ENCODE assay signal across 8 mouse cellular contexts in genomic region chrX:153007021-153007684, GRCm38 (mm10). TPM values are rescaled to one million over a fixed set of nuclear protein-coding genes. Genes with fewer than 3 reads are reported as not detected.
DNase-seq lines count a peak whose midpoint lies in the region; ATAC-seq and TF ChIP-seq lines count a peak whose summit lies in the region.

No protein-coding gene starts in this region.

- ATAC-seq in forebrain, embryonic 14.5 days = peak; percentile 90
- ATAC-seq in liver, postnatal 0 days = peak; percentile 88
- peak; percentile 93 for ATAC-seq in neural tube, embryonic 14.5 days (ENCODE audit: low read depth)

- H3K4me3 ChIP-seq in ES-Bruce4 (ENCODE audit: low read depth, low read length) = peak overlapping the region; percentile 83
- peak overlapping the region; percentile 51 for H3K4me3 ChIP-seq in forebrain, embryonic 14.5 days (ENCODE audit: low read depth, low read length)
- peak overlapping the region; percentile 61 for H3K4me3 ChIP-seq in liver, postnatal 0 days (ENCODE audit: low read depth, low read length)
- H3K4me3 ChIP-seq in neural tube, embryonic 14.5 days (ENCODE audit: low read depth, low read length) = peak overlapping the region; percentile 48

- H3K36me3 ChIP-seq in ES-Bruce4 (ENCODE audit: control insufficient read depth, insufficient read depth, low read length, poor library complexity, severe bottlenecking) = no peaks in the 10 kb centered on the region
- H3K36me3 ChIP-seq in forebrain, embryonic 14.5 days (ENCODE audit: control insufficient read depth, insufficient read depth, low read length) = no peaks in the 10 kb centered on the region
- H3K36me3 ChIP-seq in liver, postnatal 0 days (replicated peaks; ENCODE audit: insufficient read depth, low read length) = no peaks in the 10 kb centered on the region
- H3K36me3 ChIP-seq in neural tube, embryonic 14.5 days (ENCODE audit: control insufficient read depth, insufficient read depth, low read length) = no peaks in the 10 kb centered on the region

- no peaks in the 10 kb centered on the region for H3K9me3 ChIP-seq in ES-Bruce4 (replicated peaks; ENCODE audit: control insufficient read depth, insufficient read depth, low read length, poor library complexity, severe bottlenecking)
- H3K9me3 ChIP-seq in forebrain, embryonic 14.5 days (replicated peaks; ENCODE audit: control insufficient read depth, low read length) = no peaks in the 10 kb centered on the region
- no peaks in the 10 kb centered on the region for H3K9me3 ChIP-seq in liver, postnatal 0 days (ENCODE audit: low read length)
- H3K9me3 ChIP-seq in neural tube, embryonic 14.5 days (ENCODE audit: control insufficient read depth, low read length) = no peaks in the 10 kb centered on the region

- no peak for TF ChIP-seq CTCF in ES-Bruce4 (IDR thresholded peaks at IDR 0.05; ENCODE audit: low read depth, low read length)
- no peak for TF ChIP-seq CTCF in liver, postnatal 0 days (IDR thresholded peaks at IDR 0.05; ENCODE audit: low read depth)

- no peaks in the 10 kb centered on the region for H3K4me1 ChIP-seq in ES-Bruce4 (ENCODE audit: control insufficient read depth, insufficient read depth, low read length)
- H3K4me1 ChIP-seq in forebrain, embryonic 14.5 days (ENCODE audit: control insufficient read depth, insufficient read depth, low read length) = no peaks in the 10 kb centered on the region
- no peaks in the 10 kb centered on the region for H3K4me1 ChIP-seq in liver, postnatal 0 days (ENCODE audit: insufficient read depth)
- no peaks in the 10 kb centered on the region for H3K4me1 ChIP-seq in neural tube, embryonic 14.5 days (ENCODE audit: control insufficient read depth, insufficient read depth, low read length)

- peak; percentile 22 for TF ChIP-seq POLR2A in ES-Bruce4 (IDR thresholded peaks at IDR 0.05; ENCODE audit: insufficient read depth, low read length)

- TF ChIP-seq EP300 in ES-Bruce4 (IDR thresholded peaks at IDR 0.05; ENCODE audit: insufficient read depth, low read depth, low read length) = no peak
- TF ChIP-seq EP300 in liver, postnatal 0 days (IDR thresholded peaks at IDR 0.05; ENCODE audit: low read depth) = no peak

- peak overlapping the region; percentile 75 for H3K9ac ChIP-seq in ES-Bruce4 (ENCODE audit: low read depth, poor library complexity, severe bottlenecking)
- H3K9ac ChIP-seq in forebrain, embryonic 14.5 days (ENCODE audit: low read length) = peak overlapping the region; percentile 52
- H3K9ac ChIP-seq in liver, postnatal 0 days (replicated peaks) = peak overlapping the region; percentile 51
- peak overlapping the region; percentile 60 for H3K9ac ChIP-seq in neural tube, embryonic 14.5 days (replicated peaks; ENCODE audit: low read depth, low read length)

- H3K27ac ChIP-seq in ES-Bruce4 (ENCODE audit: insufficient read depth, low read length) = no peak overlapping the region
- H3K27ac ChIP-seq in forebrain, embryonic 14.5 days (ENCODE audit: low read depth, low read length) = peak overlapping the region; percentile 65
- H3K27ac ChIP-seq in liver, postnatal 0 days (ENCODE audit: low read depth) = no peak overlapping the region
- H3K27ac ChIP-seq in neural tube, embryonic 14.5 days (ENCODE audit: low read depth, low read length) = peak overlapping the region; percentile 84

- WGBS in forebrain, embryonic 14.5 days = 38% methylated on average over 57 of the region's 58 CpGs
- WGBS in liver, postnatal 0 days (ENCODE audit: insufficient replicate concordance) = 22% methylated on average over 54 of the region's 58 CpGs
- WGBS in neural tube, embryonic 14.5 days = 19% methylated on average over 54 of the region's 58 CpGs

- peak; percentile 70 for DNase-seq in cerebellum, adult 11-12 months
- peak; percentile 51 for DNase-seq in forebrain, embryonic 14.5 days (ENCODE audit: low spot score)
- peak; percentile 42 to 55 for DNase-seq in heart, postnatal 14 days
- peak; percentile 69 to 78 for DNase-seq in kidney, postnatal 4 days
- peak; percentile 59 for DNase-seq in liver, postnatal 0 days
- DNase-seq in testis, postnatal 14 days (ENCODE audit: low spot score) = peak; percentile 22

- no peaks in the 10 kb centered on the region for H3K27me3 ChIP-seq in ES-Bruce4 (ENCODE audit: control insufficient read depth, insufficient read depth, low read length, poor library complexity, severe bottlenecking)
- no peaks in the 10 kb centered on the region for H3K27me3 ChIP-seq in forebrain, embryonic 14.5 days (replicated peaks; ENCODE audit: control insufficient read depth, insufficient read depth, low read length)
- H3K27me3 ChIP-seq in liver, postnatal 0 days (ENCODE audit: insufficient read depth, low read length) = peaks cover 3% of the 10 kb centered on the region; the same call in 1 of the 2 replicates
- H3K27me3 ChIP-seq in neural tube, embryonic 14.5 days (ENCODE audit: control insufficient read depth, insufficient read depth, low read length) = no peaks in the 10 kb centered on the region

- intact Hi-C loops in heart, postnatal 14 days (cut with DNase I) = no loop called here

- H3K4me2 ChIP-seq in forebrain, embryonic 14.5 days (ENCODE audit: low read length) = peak overlapping the region; percentile 52
- peak overlapping the region; percentile 79 for H3K4me2 ChIP-seq in liver, postnatal 0 days (ENCODE audit: low read depth, low read length)
- peak overlapping the region; percentile 50 for H3K4me2 ChIP-seq in neural tube, embryonic 14.5 days (ENCODE audit: low read depth, low read length)

RNA-seq across cellular contexts. Expression of gene Usp51, which starts 0.9 kb away (rescaled TPM):
- polyA plus RNA-seq in ES-Bruce4 (2011; ENCODE audit: insufficient read depth, insufficient read length, low read depth, missing spikeins) = 1.1 and 1.2 TPM in 2 replicates
- polyA plus RNA-seq in forebrain, embryonic 14.5 days (2014; fragmentation: Nextera tagmentation; extraction: Ambion mirVana) = 2.3 and 3.5 TPM in 2 replicates
- not detected for total RNA-seq in heart, postnatal 14 days (2021)
- 0.14 and 0.22 TPM in 2 replicates for polyA plus RNA-seq in liver, postnatal 0 days (2015; fragmentation: Nextera tagmentation; extraction: Ambion mirVana)
- polyA plus RNA-seq in neural tube, embryonic 14.5 days (2014; fragmentation: Nextera tagmentation; extraction: Ambion mirVana) = 2.5 and 3.8 TPM in 2 replicates

RNA-seq across cellular contexts. Expression of gene Mageh1, which starts 30.2 kb away (rescaled TPM):
- 5.6 and 6.2 TPM in 2 replicates for polyA plus RNA-seq in ES-Bruce4 (2011; ENCODE audit: insufficient read depth, insufficient read length, low read depth, missing spikeins)
- 112 and 113 TPM in 2 replicates for polyA plus RNA-seq in forebrain, embryonic 14.5 days (2014; fragmentation: Nextera tagmentation; extraction: Ambion mirVana)
- total RNA-seq in heart, postnatal 14 days (2021) = 10 to 100 TPM; 12.4 to 12.6 TPM
- polyA plus RNA-seq in liver, postnatal 0 days (2015; fragmentation: Nextera tagmentation; extraction: Ambion mirVana) = 8.3 and 10.4 TPM in 2 replicates
- 108 and 125 TPM in 2 replicates for polyA plus RNA-seq in neural tube, embryonic 14.5 days (2014; fragmentation: Nextera tagmentation; extraction: Ambion mirVana)

Comparison
In these comparisons a context has a peak if more than half of its experiments do, and no peak if none do; other contexts are left out.
1. H3K27ac ChIP-seq: peak in forebrain, embryonic 14.5 days (single experiment) and neural tube, embryonic 14.5 days (single experiment); none in ES-Bruce4 (single experiment) and liver, postnatal 0 days (single experiment).
2. DNase-seq: peak in every context shown above with its lines; median percentile 74 in kidney, postnatal 4 days; 70 in cerebellum, adult 11-12 months; 59 in liver, postnatal 0 days; 51 in forebrain, embryonic 14.5 days; 48 in heart, postnatal 14 days; 22 in testis, postnatal 14 days.
3. Peak in every context shown above with its lines, with median percentiles within 50 percentile points of each other: H3K4me3 ChIP-seq, H3K9ac ChIP-seq, ATAC-seq and H3K4me2 ChIP-seq.